Mouse (Mus musculus): ENCODE data around the gene Bfsp2. TPM values are rescaled to one million over a fixed set of nuclear protein-coding genes. Genes with fewer than 3 reads are reported as not detected.
"Not testable (repeated sequence)": the region's sequence is repeated elsewhere in the genome, so short reads cannot be mapped to it uniquely, and the experiment has no call there.

The Bfsp2 gene
- polyA plus RNA-seq, 2 experiments from 2014 or later, result 0.54 to 4.1 TPM

DNA sequence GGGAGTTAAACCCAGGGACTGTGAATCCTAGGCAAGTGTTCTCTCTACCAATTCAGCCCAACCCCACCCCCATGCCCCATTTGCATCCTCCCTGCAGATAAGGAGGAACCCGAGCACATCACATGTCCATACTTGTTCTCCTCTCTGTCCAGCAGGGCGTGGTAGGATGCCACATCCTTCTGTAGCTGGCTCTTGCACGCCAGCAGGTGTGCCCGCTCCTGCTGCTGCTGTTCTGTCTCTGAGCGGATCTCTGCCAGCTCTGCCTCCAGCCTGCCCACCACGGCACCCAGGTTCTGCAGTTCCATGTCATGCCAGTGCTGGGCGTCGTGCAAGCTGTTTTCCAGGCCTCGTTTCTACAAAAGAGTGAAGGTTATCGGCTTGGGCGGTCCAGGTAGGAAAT, 53.8 kb downstream of the Bfsp2 start:
- ATAC-seq, result peak; percentile 37

DNA sequence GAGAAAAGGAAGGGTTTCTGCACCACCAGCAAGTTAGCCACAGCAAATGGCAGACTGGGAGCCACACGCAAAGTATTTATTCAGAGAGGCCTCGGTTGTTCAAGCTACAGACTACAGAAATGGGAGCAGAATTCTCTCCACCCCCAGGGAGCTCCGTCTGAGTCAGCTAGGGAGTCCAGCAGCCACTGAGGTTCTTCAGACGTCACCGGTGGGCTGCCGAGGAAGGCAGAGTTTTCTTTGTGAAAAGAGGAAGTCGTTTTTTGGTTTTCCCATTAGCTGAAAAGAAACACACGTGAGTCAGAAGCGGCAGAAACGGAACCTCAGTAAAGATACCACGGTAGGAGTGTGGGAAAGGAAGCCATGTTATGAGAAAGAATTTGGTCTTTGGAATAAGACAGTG, 55.4 kb downstream of the Bfsp2 start:
- peak; percentile 62 for ATAC-seq

DNA sequence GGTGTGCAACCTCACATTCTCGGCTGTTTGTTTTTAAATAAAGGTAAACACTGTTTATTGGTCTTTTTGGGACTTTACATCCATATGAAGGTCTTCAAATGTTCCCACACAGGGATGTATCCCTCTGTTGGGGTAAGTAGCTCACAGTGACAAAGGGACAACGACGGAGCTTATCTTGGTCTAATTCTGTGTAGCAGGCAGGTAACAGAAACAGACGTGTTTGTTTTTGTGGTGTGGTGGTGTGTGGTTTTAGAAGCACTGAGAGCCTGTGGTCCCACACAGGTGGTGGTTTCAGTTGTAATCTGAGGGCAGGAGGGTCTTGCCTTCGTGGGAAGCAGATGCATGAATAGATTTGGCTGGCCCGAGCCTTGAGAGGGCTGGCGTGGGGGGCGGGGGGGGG, 56.3 kb downstream of the Bfsp2 start:
- ATAC-seq, result no peak

DNA sequence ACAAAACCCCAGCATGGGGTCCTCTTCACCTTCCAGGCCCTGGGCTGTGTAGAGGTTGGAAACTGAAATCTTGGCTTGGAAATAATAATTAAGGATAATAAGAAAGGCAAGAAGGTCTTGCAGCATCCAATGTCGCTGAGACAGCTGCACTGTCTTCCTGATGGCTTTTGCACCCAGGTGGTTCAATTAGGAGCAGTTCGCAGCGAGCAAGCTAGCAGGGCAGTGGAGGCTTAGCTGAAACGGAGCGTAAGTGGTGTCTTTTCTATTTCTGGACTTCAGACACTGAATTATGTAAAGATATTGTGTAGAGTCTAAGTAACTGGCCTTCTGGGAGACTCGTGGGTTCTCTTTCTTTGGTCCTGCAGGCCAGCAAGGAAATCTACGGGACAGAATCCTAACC, 56.8 kb downstream of the Bfsp2 start:
- ATAC-seq, result no peak

DNA sequence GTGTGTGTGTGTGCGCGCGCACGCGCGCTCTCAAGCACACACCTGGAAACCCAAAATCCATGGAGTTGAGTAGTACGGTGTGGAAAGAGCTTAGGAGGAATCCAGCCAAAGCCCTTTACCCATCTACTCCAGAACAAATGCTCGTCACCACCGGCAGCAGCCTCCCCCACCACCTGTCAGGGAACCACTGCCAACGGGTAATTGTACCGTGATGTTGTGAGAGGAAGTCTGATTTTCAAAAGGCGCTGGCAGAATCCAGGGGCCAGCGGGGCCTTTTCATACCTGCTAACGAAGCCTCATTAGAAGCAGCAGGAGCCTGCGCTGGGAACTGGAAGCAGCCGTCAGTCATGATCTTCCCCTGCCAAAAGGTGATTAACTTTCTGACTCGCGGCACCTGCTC, 57.4 kb downstream of the Bfsp2 start:
- no peak for ATAC-seq

DNA sequence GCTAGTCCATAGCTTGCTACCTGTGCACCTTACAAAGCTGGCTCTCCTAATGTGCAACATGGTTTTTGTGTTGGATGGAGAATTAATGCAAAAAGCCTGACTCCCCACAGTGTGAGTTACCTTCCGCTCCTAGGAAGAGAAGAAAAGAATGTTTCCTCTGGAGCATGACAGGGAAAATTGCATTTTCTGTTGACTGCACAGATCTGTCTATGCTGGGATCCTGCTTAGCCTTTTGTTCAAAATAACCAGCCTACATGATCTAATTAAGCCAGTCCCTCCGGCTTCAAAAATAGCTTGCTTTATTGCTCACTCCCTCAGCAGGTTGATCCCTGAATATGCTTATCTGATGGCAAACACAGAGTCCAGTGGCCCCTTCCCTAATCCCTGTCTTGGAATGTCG, 59.4 kb downstream of the Bfsp2 start:
- no peak for ATAC-seq

DNA sequence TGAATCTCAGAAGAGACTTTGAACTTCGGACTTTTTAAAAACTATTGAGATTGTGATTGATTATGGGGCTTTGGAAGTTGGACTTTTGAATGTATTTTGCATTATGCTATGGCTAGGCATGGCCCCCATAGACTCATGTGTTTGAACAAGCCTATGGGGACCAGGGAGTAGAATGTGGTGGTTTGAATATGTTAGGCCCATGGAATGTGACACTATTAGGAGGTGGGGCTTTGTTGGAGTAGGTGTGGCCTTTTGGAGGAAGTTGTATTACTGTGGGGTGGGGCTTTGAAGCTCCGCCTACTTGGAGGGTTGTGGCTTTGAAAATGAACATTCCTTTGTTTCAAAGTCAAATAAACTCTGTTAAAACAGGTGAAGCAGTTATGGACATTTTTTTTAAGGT, 61.4 kb downstream of the Bfsp2 start:
- ATAC-seq, result no peak

DNA sequence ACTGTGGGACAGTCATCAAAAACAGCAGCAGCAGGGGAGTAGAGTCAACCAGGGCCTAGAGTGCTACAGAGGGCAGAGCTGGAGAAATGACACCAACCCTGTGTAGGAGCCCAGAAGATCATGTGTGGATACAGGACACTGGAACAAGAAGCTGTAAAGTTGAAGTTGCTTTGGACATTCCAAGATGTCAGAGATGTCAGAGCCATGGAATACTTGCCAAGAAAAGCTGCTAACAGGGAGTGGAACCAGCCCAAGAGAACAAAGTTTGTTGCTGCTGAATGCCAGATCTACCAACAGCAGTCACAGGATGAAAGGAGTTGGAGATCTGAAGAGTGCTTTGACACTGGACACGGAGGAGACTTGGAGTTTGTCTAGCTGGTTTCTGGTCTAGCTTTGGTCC, 62.0 kb downstream of the Bfsp2 start:
- not testable (repeated sequence) for ATAC-seq

DNA sequence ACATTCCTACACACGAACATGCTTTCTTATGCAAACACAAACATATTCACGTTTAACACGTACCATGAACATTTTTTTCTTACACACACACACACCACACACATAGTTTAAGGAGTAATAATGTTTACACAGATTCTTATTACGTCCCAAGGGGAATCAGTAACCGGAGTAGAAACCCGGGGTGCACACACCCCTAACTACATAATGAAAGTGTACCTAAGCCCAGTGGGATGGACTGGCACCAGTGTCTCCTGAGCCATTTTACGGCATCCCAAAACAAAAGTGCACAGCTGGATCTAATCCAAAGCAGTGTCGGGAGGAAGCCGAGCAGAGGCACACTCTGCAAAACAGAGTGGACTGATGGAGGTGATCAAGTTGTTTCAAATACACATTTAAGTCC, 66.8 kb downstream of the Bfsp2 start:
- no peak for ATAC-seq

DNA sequence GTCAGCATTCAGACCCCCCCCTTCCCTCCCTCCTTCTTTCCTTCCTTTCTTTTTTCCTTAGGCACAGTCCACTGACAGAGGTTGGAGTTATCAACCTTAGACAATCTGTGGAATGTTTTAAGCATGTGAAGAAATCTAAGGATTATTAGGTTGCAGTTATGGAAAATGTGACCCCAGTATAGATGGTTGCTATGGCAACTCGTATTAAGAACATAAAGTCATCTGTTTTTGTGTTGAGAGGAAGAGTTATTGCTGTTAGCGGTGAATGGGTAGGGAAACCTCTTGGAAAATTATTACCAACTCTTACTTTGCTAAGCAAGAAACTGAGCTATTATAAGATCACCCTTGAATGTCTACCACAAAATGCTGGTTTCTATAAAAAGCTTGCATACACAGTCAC, 71.1 kb downstream of the Bfsp2 start:
- ATAC-seq, result no peak

DNA sequence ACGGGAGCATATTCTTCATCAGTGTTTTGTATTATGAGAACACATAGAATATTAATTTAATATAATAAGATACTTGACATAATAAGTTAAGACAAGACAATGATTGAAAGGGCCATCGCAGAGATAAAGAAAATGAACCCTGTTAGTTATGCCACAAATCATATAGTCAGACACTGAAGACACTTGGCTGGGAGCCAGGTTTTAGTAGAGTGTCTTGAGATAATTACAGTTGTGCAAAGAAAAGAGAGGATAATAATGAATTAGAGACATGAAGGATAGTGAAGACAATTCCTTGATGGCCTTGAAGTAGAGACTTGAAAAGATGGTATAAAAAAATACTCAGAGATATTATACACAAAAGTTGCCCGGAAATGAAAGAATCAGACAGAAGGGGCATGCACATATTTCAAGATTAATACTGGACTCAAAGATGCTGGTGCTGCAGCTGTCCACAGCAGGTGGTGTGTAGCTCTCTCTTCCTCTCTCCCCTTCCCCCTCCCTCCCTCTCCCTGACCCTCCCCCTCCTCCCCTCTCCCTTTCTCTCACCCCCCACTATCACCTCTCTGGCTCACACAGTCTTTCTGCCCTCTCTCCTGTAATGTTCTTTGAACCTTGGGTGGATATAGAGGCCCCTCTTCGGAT, 72.0 kb downstream of the Bfsp2 start:
- ATAC-seq, result no peak

DNA sequence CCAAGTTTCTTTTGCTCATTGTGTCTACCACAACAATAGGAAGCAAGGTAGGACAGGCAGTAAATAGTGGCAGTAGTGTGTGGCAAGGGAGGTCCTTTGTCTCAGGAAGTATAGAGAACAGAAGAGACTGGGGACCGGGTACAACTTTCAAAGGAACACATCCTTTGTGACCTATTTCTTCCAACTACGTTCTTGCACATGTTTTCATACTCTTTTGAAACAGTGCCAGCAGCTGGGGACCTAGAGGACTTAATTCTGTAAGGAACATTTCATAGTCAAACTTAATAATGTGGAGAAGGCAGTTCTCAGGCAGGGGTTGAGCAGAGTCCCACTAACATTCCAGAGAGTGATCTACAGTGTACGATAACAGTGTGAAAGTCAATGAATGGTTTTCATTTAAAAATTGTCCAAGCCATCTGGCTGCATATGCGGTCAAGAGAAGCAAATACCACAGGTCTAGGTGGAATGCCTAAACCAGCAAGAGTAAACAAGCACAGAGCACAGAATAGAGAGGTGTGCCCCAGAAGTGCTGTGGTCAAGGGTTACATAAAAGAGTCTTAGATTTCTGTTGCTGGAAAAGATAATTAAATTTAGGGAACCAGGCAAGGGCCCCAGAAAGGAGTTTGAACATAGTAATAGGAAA, 76.8 kb downstream of the Bfsp2 start:
- no peak for ATAC-seq

DNA sequence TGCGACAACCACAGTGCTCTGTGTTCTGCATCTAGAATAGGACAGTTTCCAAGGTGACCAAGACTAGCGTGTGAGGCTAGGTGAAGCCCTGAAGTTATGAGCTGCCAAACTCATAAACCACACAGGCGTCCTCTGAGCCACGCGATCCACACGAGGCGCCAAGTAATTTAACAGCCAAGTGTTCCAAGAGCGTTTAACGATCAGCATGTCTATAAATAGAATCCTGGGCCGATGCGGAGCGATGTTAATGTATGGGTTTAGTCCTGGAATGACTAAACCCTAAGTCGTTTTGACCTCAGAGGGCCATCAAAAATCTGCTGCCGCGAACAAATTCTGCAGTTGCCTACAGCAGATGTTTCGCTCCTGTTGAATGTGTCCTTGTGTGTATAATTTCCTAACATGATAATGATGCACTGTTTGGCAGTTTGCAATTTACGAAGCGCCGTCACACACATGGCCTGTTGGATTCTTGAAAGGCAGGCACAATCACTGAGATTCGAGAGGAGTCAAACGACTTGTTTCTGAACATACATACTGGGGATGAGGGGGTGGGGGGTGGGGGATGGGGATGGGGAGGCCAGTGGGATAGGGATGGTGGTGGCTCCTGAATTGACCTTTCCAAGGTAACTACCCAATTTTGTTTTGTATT, 81.6 kb downstream of the Bfsp2 start:
- ATAC-seq, result no peak

DNA sequence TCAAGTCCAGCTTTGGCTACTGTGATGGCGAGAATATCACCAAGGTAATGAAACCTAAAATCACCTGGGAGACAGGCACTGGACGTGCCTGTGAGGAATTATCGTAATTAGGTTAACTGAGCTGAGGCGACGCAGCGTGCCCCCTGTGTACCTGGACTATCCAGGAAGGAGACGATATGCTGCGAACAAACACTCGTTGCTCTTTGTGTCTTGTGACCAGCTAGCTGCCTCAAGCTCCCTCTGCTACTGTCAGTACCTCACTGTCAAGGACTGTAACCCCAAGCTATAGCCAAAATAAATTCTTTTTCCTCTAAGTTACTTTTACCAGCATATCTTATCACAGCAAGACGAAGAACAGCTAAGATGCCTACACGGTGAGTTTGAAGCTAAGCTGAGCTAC, 87.0 kb downstream of the Bfsp2 start:
- ATAC-seq, result no peak

DNA sequence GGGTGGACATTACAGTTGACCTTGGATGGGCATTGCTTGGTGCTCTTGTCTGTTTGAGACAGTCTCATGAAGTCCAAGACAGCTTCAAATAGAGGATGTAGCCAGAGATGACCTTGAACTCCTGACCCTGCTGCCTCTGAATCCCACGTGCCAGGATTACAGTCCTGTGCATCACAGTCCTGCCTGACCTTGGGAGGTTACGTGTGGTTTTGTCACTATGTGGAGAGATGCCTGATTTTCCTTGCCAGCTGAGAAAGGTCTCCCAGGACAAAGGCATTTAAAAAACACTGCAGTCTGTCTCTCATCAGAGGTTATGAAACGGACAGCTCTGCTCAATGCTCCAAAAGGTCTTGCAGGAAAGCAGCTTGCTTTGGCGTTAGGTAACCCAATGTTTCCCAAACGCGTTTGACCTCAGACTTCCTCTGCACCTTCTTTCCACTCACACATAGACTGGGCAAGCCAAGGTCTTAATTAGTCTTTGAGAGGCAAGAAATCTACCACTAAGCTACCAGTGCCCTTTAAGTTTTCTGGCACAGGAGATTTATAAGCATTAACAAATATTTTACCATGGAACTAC, 88.3 kb downstream of the Bfsp2 start:
- no peak for ATAC-seq

DNA sequence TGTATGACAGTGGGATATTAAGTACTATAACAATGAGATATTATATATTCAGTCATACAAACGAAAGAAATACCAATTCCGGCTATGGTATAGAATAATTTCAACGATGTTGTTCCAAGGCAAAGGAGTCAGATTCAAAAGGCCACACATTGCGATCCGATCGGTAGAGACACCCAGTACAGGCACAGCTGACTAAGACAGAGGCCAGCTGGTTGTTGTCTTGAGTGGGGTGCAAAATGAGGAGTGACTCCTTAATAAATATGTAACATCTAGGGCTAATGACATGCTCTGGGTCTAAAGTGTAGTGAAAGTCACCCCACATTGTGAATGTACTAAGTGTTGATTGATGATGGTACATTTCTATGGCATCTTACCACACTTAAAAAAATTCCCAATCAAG, 91.0 kb downstream of the Bfsp2 start:
- ATAC-seq, result no peak

DNA sequence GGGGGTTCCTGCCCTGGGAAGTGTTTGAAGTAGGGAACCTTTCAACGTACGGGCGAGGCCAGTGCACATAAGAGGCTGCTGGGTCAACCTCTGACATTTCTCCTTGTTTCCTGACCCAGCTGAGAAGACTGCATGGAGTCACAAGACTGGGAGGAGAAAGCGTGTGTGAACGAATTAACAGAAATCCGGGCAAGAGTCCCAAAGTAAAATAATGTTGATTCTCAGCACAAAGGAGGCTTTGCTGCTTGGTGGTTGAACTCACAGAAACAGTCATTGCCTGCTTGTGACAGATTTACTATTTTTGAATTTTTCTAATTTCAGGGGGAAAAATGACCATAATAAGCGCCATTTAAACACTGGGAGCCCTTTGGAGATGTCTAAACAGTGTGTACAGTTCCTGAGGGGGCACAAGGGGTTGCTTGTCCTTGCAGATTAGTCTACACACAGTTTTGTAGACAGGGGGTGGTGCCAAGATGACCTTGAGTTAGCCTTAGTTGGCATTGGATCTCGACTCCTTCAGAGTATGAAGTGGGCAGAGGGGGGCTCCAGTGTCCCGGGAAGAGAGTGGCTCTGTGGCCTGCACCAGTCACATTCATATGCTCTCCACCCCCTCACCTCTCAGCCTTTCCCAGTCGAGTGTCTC, 93.1 kb downstream of the Bfsp2 start:
- ATAC-seq, result no peak

DNA sequence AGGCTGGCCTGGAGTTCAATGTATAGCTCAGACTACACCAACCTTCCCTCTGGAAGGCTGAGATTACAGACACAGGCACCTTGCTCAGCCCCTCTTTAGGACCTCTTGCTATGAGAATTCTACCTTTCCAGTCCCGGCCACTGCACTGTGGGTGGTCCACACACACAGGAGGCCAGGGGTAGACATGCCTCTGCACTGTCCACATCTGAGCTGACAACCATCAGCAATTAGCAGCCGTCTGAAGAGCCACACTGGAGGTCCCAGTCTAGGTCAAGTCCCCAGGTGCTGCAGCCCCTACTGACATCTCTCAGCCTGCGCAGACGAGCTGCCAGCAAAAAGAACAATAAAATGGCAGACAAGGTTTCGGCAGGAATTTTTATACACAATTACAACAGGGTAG, 93.6 kb downstream of the Bfsp2 start:
- no peak for ATAC-seq

DNA sequence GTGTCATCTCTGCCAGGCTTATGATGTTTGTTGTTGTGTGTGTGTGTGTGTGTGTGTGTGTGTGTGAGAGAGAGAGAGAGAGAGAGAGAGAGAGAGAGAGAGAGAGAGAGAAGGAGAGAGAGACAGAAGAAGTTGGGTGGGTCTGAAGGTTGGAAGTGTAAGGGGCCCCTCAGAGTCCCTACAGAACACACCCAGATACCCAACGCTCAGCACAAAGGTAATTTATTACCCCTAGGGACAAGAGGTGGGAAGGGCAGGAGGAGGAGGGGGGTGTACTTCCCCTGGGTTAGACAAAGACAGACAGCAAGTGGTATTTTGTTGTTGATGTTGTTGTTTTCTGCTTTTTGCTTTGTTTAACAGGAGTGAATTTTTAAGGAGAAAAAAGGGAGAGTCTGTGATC, 94.6 kb downstream of the Bfsp2 start:
- no peak for ATAC-seq

DNA sequence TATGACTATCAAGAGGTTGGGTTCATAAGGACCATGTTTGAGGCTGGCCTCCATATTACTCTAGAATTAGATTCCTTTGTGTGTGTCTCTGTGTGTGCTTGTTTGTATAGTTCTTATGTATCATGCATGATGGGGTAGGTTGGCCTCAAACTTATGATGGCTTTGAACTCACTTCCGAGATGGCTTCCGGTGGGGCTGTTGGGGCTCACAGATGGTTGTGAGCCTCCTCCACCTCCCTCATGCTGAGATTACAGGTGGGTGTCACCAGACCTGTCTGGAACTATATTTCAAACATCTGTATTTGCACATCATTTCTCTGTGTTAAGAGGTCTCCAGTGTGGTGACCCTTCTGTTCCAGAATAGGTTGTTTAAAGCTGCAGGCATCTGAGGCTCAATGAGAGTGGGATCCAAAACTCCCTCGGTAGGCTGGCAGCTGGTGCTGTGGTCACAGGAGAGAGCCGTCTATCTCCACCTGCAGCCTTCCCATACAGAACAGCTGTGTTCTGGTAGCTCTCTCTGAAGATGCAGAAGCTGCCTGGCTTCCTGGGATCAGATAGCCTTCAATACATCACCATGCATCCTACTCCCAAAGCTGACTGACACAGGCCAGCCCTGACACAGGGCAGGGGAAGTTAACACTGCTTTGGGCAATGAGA, 96.0 kb downstream of the Bfsp2 start:
- no peak for ATAC-seq

DNA sequence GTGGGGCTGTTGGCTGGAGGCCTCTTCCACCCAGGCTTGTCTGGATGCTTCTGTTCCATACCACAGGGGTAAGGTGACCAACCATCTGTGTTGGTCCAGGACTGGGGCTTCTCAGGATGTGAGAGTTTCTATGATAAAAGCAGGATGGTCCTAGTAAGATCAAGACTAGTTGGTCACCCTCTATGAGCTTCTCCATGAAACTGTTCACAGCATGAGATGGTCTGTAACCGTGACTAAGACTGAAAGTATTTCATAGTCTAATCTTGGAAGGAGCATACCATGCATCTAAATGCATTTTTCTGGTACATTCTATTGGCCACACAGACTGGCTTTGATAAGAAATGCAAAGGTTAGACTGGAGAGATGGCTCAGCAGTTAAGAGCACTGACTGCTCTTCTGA, 96.6 kb downstream of the Bfsp2 start:
- ATAC-seq, result no peak

DNA sequence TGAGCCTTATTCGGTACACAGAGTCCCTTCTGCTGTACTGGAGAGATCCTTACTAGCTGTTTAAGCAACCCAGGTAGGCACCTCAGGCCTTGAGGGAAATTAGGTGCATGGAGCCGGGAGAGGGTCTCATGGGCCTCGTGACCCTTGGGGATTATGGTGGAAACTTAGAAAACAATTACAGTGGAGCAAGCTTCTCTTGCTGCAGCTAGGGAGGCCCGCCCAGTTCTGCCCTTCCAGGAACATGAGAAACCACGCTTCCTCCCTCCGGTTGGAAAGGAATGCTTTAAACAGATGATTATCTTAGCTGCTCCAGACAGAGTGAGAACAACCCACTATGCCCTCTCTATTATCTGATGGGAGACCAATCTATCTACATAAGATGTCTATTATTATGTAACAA, 97.2 kb downstream of the Bfsp2 start:
- no peak for ATAC-seq

DNA sequence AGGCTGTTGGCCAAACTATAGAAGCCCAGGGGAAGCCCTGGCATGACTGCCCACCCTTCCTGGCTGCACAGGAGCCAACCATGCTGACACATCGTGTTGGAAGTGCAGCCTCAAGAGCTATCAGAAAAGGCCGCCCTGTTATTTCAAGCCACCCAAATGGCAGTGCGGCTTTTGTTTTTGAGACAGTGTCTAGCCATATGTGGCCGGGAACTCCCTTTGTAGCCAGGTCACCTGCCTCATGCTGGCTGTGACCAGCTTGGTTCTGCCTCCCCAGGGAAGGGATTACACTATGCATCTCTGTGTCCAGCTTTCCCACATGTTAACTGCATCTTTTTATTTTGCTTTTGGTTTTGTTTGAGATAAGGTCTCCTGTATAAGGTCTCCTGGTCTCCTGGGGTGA, 99.7 kb downstream of the Bfsp2 start:
- ATAC-seq, result no peak
